Mouse (Mus musculus) heart, embryonic 14.5 days (tissue): ENCODE results near the gene Upf3a. TPM values are rescaled to one million over a fixed set of nuclear protein-coding genes. Genes with fewer than 3 reads are reported as not detected.
"Not testable (repeated sequence)": the region's sequence is repeated elsewhere in the genome, so short reads cannot be mapped to it uniquely, and the experiment has no call there.

Source experiments
- ATAC-seq: fragments of 200-750 bp; cut with Nextera tagmentation; 2 replicates; pipeline ENCODE4 v1.8.0; 2017; ENCODE audit warnings: low read depth, moderate TSS enrichment; ENCODE audit not compliant: insufficient number of reproducible peaks, insufficient read depth, low FRiP score
- H3K27ac ChIP-seq, 2 experiments: fragments of 200-500 bp in 1 of 2; fragments of 300-500 bp in 1 of 2; sonication (generic) in 1 of 2; replicated peaks in 1 of 2; 2 replicates each; pipeline ENCODE4 v1.5.1; 2012 to 2014; ENCODE audit warnings: low read depth in 2 of 2, low read length in 2 of 2, control low read depth in 1 of 2, mild to moderate bottlenecking in 1 of 2, mixed read lengths in 1 of 2; ENCODE audit not compliant: control insufficient read depth in 1 of 2, insufficient read depth in 1 of 2
- H3K27me3 ChIP-seq: fragments of 300-500 bp; sonication (generic); 2 replicates; pipeline ENCODE4 v1.6.1; 2014; ENCODE audit warnings: mild to moderate bottlenecking, low read length, control low read depth; ENCODE audit not compliant: control insufficient read depth, insufficient read depth
- H3K36me3 ChIP-seq: fragments of 300-500 bp; sonication (generic); 2 replicates; pipeline ENCODE4 v1.6.1; 2014; ENCODE audit warnings: mild to moderate bottlenecking, control low read depth, low read length, mixed read lengths; ENCODE audit not compliant: control insufficient read depth, insufficient read depth
- H3K4me1 ChIP-seq, 2 experiments: fragments of 200-500 bp in 1 of 2; fragments of 300-500 bp in 1 of 2; sonication (generic) in 1 of 2; 2 replicates each; pipeline ENCODE4 v1.6.1; 2012 to 2014; ENCODE audit warnings: low read length in 2 of 2, control low read depth in 1 of 2, mixed read lengths in 1 of 2; ENCODE audit not compliant: control insufficient read depth in 2 of 2, insufficient read depth in 2 of 2
- H3K4me2 ChIP-seq: fragments of 300-500 bp; sonication (generic); 2 replicates; pipeline ENCODE4 v1.6.1; 2014; ENCODE audit warnings: mild to moderate bottlenecking, low read length
- H3K4me3 ChIP-seq, 2 experiments: fragments of 200-500 bp in 1 of 2; fragments of 300-500 bp in 1 of 2; sonication (generic) in 1 of 2; 2 replicates each; pipeline ENCODE4 v1.5.1; 2012 to 2014; ENCODE audit warnings: low read length in 2 of 2, mild to moderate bottlenecking in 2 of 2, control low read depth in 1 of 2, low read depth in 1 of 2, moderate library complexity in 1 of 2; ENCODE audit not compliant: control insufficient read depth in 1 of 2, insufficient read depth in 1 of 2
- H3K9ac ChIP-seq: fragments of 300-500 bp; sonication (generic); 2 replicates; pipeline ENCODE4 v1.6.1; 2014; ENCODE audit warnings: mild to moderate bottlenecking, low read length
- H3K9me3 ChIP-seq: fragments of 300-500 bp; sonication (generic); 2 replicates; pipeline ENCODE4 v1.6.1; 2016; ENCODE audit warnings: low read length, control low read depth; ENCODE audit not compliant: control insufficient read depth
- WGBS: fragments of 180-500 bp; shearing (Covaris S2); extraction: QIAGEN DNeasy Blood & Tissue Kit; methylation state at CpG from one replicate; pipeline ENCODE4 v1.1.7; 2014; 5-methylcytosine and 5-hydroxymethylcytosine counted together
- polyA plus RNA-seq: library from polyadenylated mRNA; unstranded; fragments of >200 nt; fragmentation: Nextera tagmentation; extraction: Ambion mirVana; gene quantifications from 2 replicates; pipeline ENCODE4 v1.2.1, GENCODE M21; 2014

The Upf3a gene
- polyA plus RNA-seq = 24.2 and 24.9 TPM in 2 replicates

DNA sequence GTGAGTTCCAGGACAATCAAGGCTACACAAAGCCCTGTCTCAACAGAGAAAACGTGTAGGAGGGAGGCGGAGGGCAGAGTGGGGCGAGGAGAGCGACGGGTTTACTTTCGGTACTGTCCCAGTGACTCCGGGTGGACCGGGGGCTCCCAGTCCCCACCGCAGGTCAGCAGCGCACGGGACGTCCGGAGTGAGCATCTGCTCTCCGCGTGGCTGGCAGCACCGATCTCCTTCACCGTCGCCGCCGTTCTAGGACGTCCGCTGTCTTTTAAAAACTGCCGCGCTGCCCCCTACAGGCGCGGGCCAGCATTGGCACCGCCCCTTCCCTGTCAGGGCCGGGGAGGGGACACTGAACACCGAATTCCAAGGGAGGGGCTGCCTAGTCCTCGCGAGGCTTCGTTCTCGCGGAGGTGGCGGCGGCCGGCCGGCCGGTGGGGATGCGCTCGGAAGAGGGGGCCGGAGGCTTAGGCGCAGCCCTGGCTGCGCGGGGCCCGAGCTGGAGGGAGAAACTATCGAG lies at the start of gene Upf3a:
Gene Upf3a, plus strand, starts transcription at position 366 of the 514 bp plus-strand sequence.
- Histone ChIP-seq H3K27me3 (no peaks in the 10 kb centered on the region), H3K4me2 (peak within 1 kb of the TSS; percentile 90), H3K4me1 (peaks cover 3 to 9% of the 10 kb centered on the region in 2 experiments), H3K27ac (peak within 1 kb of the TSS; percentile 97 to 98), H3K9ac (peak within 1 kb of the TSS; percentile 95), H3K4me3 (peak within 1 kb of the TSS; percentile 65 to 81), H3K36me3 (peaks cover 48% of the 10 kb centered on the region), H3K9me3 (no peaks in the 10 kb centered on the region)
- ATAC-seq = peak; percentile 92
- WGBS = under 1% methylated on average over 47 of the region's 47 CpGs

DNA sequence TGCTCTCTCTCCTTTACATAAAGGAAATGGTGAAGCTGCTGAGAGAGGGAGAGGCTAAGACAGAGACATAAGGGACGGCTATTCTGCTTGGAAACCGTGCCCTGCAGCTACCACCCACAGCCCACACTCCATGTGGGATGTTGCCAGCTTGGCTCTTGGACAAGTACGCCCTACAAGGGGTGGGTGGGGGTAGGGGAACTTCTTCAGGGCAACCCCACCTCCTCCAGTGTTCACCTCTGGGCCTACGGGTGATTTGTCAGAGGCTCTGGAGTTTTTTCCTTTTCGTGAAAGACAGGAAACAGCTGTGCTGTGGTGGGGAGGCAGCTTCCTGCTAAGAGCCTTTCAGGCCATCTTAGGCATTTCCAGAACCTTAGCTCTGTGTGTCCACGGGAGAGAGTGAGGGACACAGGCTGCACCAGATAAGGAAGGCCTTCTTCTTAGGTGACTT lies 45.1 kb upstream of the Upf3a start:
- H3K4me2 ChIP-seq = no peak overlapping the region
- WGBS = 28% methylated on average over 6 of the region's 6 CpGs

DNA sequence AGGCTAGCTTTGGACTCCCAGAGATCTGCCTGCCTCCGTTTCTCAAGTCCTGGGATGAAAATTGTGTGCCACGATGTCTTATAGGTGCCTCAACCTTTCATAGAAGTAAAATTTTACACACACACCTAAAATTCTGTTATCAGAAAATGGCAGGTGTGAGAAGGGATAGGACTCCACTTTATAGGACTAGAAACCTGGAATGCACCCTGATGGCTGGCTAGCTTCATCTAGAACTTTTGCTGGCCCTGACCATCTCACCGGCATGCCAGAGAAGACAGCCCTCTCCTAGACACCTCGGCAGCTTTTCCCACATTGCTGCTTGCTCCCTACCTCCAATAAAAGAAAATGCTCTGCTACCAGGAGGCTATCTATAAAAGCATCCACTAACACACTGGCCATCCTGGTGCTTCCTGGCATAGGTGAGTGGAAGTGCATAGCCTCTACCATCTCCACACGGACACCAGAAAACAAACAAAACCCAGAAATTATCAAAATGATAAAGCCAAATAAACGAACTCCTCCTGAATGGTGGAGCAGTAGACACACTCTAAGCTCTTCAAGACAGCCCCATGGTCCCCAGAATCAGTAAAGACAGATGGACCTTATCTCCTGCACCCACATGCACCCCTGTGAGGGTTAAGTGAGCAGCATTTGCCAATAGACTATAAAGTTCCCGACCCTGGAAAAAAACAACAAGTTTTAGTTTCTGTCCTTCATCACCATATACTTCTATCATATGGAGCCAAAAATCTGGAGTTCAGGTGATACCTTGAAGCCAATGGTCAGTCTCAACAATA lies 44.4 kb upstream of the Upf3a start:
- WGBS = 65% methylated on average over 7 of the region's 7 CpGs
- H3K27me3 ChIP-seq = no peaks in the 10 kb centered on the region
- no peaks in the 10 kb centered on the region for H3K4me1 ChIP-seq
- H3K9me3 ChIP-seq = no peaks in the 10 kb centered on the region
- no peak overlapping the region for H3K4me3 ChIP-seq
- no peak overlapping the region for H3K9ac ChIP-seq
- peak overlapping the region; percentile 67 to 83 for H3K27ac ChIP-seq
- ATAC-seq = no peak
- no peak overlapping the region for H3K4me2 ChIP-seq
- no peaks in the 10 kb centered on the region for H3K36me3 ChIP-seq

More for the DNA sequence above, 45.1 kb upstream of the Upf3a start:
- Histone ChIP-seq H3K36me3 (no peaks in the 10 kb centered on the region), H3K27me3 (no peaks in the 10 kb centered on the region), H3K9me3 (no peaks in the 10 kb centered on the region), H3K27ac (peak overlapping the region; percentile 73 to 83), H3K4me1 (no peaks in the 10 kb centered on the region), H3K4me3 (no peak overlapping the region), H3K9ac (no peak overlapping the region)
- ATAC-seq = peak; percentile 73

DNA sequence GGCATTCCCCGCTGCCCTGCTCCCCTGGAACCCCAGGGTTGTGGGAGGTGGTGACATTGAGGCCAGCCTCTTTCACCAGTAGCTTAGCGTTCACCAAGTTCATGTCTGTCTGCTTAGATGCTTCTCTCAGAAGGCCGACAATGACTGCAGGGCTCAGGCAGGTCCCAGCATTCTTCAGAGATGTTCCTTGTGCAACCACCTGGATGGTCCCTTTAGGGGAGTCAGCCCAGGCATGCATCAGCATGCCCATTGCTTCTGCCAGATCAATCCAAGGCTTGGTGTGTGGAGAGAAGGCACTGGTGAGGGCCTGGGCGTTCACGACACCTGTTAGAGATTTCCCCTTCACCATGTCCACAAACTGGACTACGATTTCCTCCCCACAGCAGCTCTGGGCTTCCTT lies 39.2 kb upstream of the Upf3a start:
- 91% methylated on average over 5 of the region's 6 CpGs for WGBS

DNA sequence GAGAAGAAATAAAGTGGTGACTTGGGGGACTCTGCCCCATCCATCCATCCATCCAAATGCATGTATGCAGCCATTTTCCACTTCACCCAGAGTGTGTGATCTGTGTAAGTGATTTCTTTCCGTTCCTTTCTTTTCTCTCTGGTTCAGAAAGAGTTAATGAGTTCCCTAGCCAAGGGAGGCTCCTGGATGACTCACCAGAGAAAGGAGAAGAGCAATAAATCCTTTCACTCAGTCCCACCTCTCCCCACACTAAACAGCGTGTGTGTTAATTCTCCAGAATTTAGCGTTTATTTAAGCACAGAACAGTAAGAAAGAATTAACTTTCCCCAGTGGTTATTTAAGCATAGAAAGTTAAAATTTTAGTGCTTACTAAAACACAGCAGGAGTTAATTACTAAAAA lies 37.8 kb upstream of the Upf3a start:
- H3K4me2 ChIP-seq = no peak overlapping the region
- no peaks in the 10 kb centered on the region for H3K9me3 ChIP-seq
- no peak overlapping the region for H3K27ac ChIP-seq
- 24% methylated on average over 3 of the region's 3 CpGs for WGBS
- no peaks in the 10 kb centered on the region for H3K27me3 ChIP-seq
- ATAC-seq = no peak
- H3K4me1 ChIP-seq = no peaks in the 10 kb centered on the region
- no peak overlapping the region for H3K4me3 ChIP-seq
- no peaks in the 10 kb centered on the region for H3K36me3 ChIP-seq
- no peak overlapping the region for H3K9ac ChIP-seq

More for the DNA sequence above, 39.2 kb upstream of the Upf3a start:
- not testable (repeated sequence) for H3K36me3 ChIP-seq, H3K4me2 ChIP-seq, H3K9ac ChIP-seq, H3K27me3 ChIP-seq, ATAC-seq, H3K4me1 ChIP-seq, H3K9me3 ChIP-seq, H3K27ac ChIP-seq, H3K4me3 ChIP-seq

DNA sequence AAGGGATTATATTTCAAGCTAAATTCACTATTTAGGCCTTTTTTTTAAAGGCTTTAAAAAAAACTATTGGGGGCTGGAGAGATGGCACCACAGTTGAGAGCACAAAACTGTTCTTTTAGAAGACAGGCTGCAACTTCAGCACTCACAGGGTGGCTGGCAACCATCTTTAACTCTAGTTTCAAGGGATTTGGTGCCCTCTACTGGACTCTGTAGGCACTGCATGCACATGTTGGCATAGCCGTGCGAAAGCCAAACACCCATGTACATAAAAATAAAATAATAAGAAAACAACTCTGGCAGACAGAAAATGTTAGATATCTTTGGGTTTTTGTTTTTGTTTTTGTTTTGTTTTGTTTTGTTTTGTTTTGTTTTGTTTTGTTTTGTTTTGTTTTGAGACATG lies 31.7 kb upstream of the Upf3a start:
- Histone ChIP-seq H3K27me3 (no peaks in the 10 kb centered on the region), H3K36me3 (no peaks in the 10 kb centered on the region), H3K9me3 (no peaks in the 10 kb centered on the region), H3K9ac (no peak overlapping the region), H3K4me3 (no peak overlapping the region), H3K4me1 (peaks cover 0 to 8% of the 10 kb centered on the region in 2 experiments; a peak in 3 of 4 replicates), H3K4me2 (no peak overlapping the region), H3K27ac (no peak overlapping the region)
- ATAC-seq = no peak
- 33% methylated on average over 2 of the region's 2 CpGs for WGBS

DNA sequence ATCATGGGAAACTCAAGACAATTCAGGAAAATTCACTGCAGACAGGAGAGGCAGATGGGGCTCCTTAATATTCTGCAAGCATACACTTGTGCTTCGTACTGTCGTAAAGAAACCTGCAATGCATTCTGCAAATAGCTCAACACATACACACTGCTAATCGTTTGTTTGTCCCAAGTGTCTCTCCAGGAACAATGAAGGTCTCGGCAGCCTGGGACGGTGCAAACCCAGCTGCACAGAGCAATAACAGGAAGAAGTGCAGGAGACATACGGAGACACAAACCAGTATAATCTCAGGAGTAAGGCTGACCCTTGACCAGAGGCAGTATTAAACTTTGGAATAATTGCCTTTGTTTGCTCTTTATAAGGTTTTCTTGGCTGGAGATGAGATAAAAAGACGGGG lies 28.9 kb upstream of the Upf3a start:
- Histone ChIP-seq H3K27ac (0 out of 4 replicates have a peak overlapping the region, but pooled peaks of 1 of the 2 experiments have one; percentile 88), H3K9me3 (no peaks in the 10 kb centered on the region), H3K27me3 (no peaks in the 10 kb centered on the region), H3K4me1 (peaks cover 2 to 17% of the 10 kb centered on the region in 2 experiments), H3K4me3 (no peak overlapping the region), H3K36me3 (peaks cover 16% of the 10 kb centered on the region), H3K4me2 (peak overlapping the region; percentile 84; the same call in 1 of the 2 replicates), H3K9ac (no peak overlapping the region)
- WGBS = 59% methylated on average over 7 of the region's 7 CpGs
- ATAC-seq = no peak
